Mouse (Mus musculus) subcutaneous adipose tissue, adult 2 months (tissue): ENCODE data around the gene Gm21488. TPM values are rescaled to one million over a fixed set of nuclear protein-coding genes. Genes with fewer than 3 reads are reported as not detected.

Source experiments
- polyA plus RNA-seq: library from polyadenylated mRNA; depleted of rRNA; stranded (reverse); fragments of >200 nt; gene quantifications from 2 replicates; pipeline ENCODE4 v1.2.3, GENCODE M21; 2012; ENCODE audit warnings: low replicate concordance; rRNA removed

Gm21488 gene
- polyA plus RNA-seq: not detected in 2 replicates

DNA sequence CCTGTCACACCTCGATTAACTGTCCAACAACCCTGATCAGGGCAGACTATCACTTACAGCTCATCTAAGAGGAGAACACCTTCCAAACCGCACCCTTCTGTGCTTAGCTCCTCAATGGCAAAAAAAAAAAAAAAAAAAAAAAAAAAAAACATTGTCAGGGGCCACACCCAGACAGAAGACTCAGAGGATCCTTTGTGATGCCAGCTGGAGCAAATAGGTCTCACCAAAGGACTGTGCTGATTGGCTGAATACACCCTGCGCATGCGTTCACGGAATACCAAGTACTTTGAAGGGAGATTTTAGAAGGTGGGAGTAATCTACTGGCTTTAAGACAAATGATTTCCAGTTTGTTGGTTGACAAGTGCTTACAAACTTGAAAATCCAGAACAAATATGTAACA lies at the start of gene Gm21488:
TSS of gene Gm21488 (minus strand) at position 101 of the 400 bp plus-strand sequence.

